Mouse (Mus musculus) hindlimb bud, embryonic 11.5 days (tissue): ENCODE data around the gene Gm17416.

Source experiments
- DNase-seq: peaks from one replicate; pipeline ENCODE4 v3.0.0-alpha.2; 2012; ENCODE audit warnings: low read depth, low spot score; ENCODE audit errors: extremely low spot score

Gene Gm17416

DNA sequence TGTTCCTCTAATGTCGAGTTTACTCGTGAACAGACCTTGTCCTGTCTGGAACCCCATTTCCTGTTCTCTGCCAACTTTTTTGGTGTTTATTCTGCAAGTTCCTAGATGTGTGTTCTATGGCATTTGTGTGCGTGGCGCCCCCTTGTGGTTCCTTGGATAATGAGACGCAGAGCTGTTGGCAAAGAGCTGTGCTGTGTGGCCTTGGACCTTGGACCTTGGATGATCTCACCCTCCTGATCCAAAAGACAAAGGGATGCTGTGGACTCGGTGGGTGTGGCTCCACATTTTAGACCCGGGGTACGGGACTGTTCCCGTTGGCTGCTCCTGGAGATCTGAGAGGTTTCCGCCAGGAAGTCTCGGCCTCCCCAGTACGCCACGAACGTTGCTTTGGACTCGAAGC is 34.9 kb downstream of the Gm17416 start, which contains the start of gene Defb36:
Gene Defb36, plus strand, starts transcription at position 271 of the 400 bp plus-strand sequence.
- no peak for DNase-seq

DNA sequence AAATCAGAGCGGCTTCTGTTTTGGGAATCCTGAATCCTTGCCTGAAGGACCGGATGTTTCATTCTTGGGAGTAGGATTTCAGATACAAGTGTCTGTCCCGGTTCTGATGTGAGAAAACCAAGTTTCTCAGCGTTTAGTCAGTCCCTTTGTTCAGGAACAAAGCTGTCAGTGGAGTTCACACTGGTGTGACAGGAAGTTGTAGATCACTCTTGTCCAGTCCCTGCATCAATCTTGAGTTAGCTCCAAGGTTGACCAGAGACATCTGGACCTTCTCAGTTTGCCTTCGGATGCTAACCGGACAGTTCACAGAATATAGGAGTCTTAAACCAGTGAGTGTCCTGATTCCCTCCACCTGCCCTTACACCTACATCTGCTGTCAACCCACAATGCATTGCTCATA is 38.6 kb downstream of the Gm17416 start:
- DNase-seq, result no peak

DNA sequence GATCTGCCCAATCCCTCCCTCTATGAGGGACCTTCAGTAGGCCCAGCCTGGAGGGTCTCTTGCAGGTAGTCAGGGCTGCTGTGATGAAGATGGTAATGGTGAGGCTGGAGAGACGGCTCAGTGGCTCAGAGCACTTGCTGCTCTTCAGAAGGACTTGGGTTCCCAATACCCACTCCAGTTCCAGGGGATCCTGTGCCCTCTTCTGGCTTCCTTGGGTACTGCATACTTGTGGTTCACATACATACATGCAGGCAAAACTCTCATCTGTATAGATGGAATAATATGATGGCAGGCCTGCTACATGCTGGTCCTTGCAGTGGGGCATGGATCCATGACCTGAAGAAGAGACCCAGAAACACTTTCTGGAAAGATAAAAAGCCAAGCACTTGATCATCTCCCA is 39.6 kb downstream of the Gm17416 start:
- no peak for DNase-seq

DNA sequence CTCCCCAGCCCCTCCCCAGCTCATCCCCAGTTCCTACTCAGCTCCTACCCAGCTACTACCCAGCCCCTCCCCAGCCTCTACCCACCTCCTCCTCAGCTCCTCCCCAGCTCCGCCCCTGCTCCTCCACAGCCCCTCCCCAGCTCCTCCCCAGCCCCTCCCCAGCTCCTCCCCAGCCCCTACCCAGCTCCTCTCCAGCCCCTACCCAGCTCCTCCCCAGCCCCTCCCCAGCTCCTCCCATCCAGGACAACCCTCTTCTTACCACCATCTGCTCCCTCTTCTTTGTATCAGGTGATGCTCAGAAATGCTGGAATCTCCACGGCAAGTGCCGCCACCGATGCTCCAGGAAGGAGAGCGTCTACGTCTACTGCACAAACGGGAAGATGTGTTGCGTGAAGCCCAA is 43.1 kb downstream of the Gm17416 start:
- DNase-seq, result no peak

DNA sequence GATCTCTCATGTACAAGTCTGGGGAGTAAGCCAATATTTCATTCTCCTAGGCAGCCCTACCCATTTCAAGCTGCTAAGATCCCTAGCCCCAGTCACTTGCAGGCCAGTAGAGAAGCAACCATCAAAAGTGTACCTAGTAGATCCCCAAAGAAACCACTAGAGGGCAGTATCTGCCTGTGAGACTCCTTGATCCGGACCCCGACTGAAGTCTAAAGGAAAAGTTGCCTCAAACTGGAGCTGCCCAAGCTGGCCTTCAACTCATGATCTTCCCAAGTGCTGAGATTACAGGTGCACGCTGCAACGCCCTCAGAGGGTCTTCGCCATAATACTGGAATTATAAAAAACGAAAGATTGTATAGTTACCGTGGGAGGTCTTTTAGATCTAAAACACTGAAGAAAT is 46.4 kb downstream of the Gm17416 start:
- peak; percentile 64 for DNase-seq

DNA sequence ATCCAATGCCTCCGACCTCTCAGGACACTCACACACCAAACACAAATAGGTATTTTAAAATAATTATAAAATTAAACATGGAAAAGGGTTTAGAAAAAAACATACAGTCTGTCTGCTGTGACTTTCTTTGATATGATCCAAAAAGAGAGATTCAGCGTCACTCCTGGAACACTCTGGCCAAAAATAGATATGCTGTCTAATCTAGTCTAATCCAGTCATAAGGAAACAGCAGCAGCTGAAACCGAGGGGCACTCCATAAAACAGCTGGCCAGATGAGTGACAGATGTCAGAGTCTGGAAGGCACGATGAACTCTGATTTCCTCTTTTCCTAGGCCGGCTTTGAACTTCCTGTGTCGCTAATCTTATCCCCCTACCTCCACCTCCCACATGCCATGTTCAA is 47.3 kb downstream of the Gm17416 start:
- no peak for DNase-seq

DNA sequence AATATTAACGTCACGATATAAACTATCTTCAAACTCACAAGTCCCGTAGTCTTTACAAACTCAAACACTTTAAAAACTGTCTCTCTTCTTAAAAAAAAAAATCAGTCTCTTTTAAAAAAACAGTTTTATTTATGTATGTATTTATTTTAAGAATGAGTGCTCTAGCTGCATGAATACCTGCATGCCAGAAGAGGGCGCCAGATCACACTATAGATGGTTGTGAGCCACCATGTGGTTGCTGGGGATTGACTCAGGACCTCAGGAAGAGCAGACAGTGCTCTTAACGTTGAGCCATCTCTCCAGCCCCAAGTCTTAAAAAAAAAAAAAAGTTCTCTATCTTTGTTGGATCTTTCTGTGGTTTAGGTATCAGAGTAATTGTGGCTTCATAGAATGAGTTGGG is 48.2 kb downstream of the Gm17416 start:
- no peak for DNase-seq
